Mouse (Mus musculus) layer of hippocampus, postnatal 25 days (tissue): ENCODE data around the gene Hoxc4. TPM values are rescaled to one million over a fixed set of nuclear protein-coding genes. Genes with fewer than 3 reads are reported as not detected.

Source experiments
- DNase-seq, 2 experiments: peaks; one replicate each; pipeline ENCODE4 v3.0.0; 2022; ENCODE audit warnings: mixed read lengths in 2 of 2, low spot score in 1 of 2; ENCODE audit errors: extremely low spot score in 1 of 2
- total RNA-seq, 2 experiments: library from RNA; stranded (reverse); gene quantifications; 2 replicates each; pipeline ENCODE4 v1.2.3; 2021

Hoxc4 gene
- not detected for total RNA-seq

- no peak for DNase-seq
Observed at GRCm38 (mm10) chr15:103018636-103019035, at the start of gene Hoxc4. Gene Hoxc4 (plus strand): TSS chr15:103018934.

- DNase-seq, result no peak
Observed at GRCm38 (mm10) chr15:102969296-102969695, 49.4 kb upstream of the Hoxc4 start.

- DNase-seq, result peak in 1 of 2 experiments; percentile 33
Observed at GRCm38 (mm10) chr15:102970740-102971139, 48.0 kb upstream of the Hoxc4 start.

- no peak for DNase-seq
Observed at GRCm38 (mm10) chr15:102972254-102972653, 46.5 kb upstream of the Hoxc4 start.

GRCm38 (mm10) chr15:102972753-102973152, 46.0 kb upstream of the Hoxc4 start:
- no peak for DNase-seq

GRCm38 (mm10) chr15:102975034-102975433, 43.7 kb upstream of the Hoxc4 start:
- DNase-seq, result no peak

- no peak for DNase-seq
Observed at GRCm38 (mm10) chr15:102975688-102976111, 43.0 kb upstream of the Hoxc4 start.

GRCm38 (mm10) chr15:102976171-102976570, 42.6 kb upstream of the Hoxc4 start, which contains the start of gene Hoxc9:
Gene Hoxc9 (plus strand): TSS chr15:102976439.
- DNase-seq, result no peak

GRCm38 (mm10) chr15:102976631-102977422, 41.9 kb upstream of the Hoxc4 start:
- no peak for DNase-seq

- DNase-seq, result no peak
Observed at GRCm38 (mm10) chr15:102977423-102977974, 41.2 kb upstream of the Hoxc4 start.

GRCm38 (mm10) chr15:102978615-102979515, 39.9 kb upstream of the Hoxc4 start:
- no peak for DNase-seq

- no peak for DNase-seq
Observed at GRCm38 (mm10) chr15:102979936-102980335, 38.8 kb upstream of the Hoxc4 start.

GRCm38 (mm10) chr15:102980352-102980751, 38.4 kb upstream of the Hoxc4 start:
- DNase-seq, result no peak

GRCm38 (mm10) chr15:102980912-102981311, 37.8 kb upstream of the Hoxc4 start:
- DNase-seq, result no peak

- DNase-seq, result no peak
Observed at GRCm38 (mm10) chr15:102981379-102982288, 37.1 kb upstream of the Hoxc4 start.

GRCm38 (mm10) chr15:102983716-102984115, 35.0 kb upstream of the Hoxc4 start:
- no peak for DNase-seq

- no peak for DNase-seq
Observed at GRCm38 (mm10) chr15:102984521-102984920, 34.2 kb upstream of the Hoxc4 start.

- no peak for DNase-seq
Observed at GRCm38 (mm10) chr15:102984925-102985324, 33.8 kb upstream of the Hoxc4 start.

GRCm38 (mm10) chr15:102987124-102987833, 31.5 kb upstream of the Hoxc4 start:
- peak; percentile 79 to 94 for DNase-seq
